Mouse (Mus musculus): ENCODE measurements around the gene Lysmd1. TPM values are rescaled to one million over a fixed set of nuclear protein-coding genes. Genes with fewer than 3 reads are reported as not detected.

The Lysmd1 gene
- total RNA-seq, 4 experiments from 2014 or later = 12.8 to 17.7 (median 15.5) TPM

- DNase-seq (ENCODE audit: low spot score in 2 of 2) = no peak
Observed at GRCm38 (mm10) chr3:95173256-95173949, 39.5 kb downstream of the Lysmd1 start.

GRCm38 (mm10) chr3:95174011-95174592, 40.2 kb downstream of the Lysmd1 start:
- peak in 1 of 2 experiments; percentile 70 for DNase-seq (ENCODE audit: low spot score in 2 of 2)

GRCm38 (mm10) chr3:95176500-95176899, 42.6 kb downstream of the Lysmd1 start:
- no peak for DNase-seq (ENCODE audit: low spot score in 2 of 2)

DNA sequence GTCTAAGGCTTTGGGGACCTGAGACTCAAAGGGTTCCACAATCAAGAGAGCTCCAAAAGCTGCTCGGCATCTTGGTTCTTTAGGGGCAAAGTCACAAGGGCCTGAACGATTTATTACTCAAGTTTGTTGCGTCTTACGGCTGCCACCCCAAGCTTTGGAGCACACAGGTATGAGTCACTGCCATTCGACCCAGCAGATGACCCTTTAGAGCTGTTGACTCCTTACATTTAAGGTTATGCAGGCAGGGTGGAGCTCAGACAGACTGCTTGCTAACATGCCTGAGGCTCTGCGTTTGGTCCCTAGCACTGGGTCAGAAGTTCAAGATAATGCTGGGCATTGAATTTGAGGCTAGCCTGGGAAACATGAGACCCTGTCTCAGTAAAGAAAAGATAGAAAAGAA, 43.7 kb downstream of the Lysmd1 start:
- no peak for DNase-seq (ENCODE audit: low spot score in 2 of 2)

GRCm38 (mm10) chr3:95178948-95179347, 45.1 kb downstream of the Lysmd1 start:
- DNase-seq (ENCODE audit: low spot score in 2 of 2) = no peak

DNA sequence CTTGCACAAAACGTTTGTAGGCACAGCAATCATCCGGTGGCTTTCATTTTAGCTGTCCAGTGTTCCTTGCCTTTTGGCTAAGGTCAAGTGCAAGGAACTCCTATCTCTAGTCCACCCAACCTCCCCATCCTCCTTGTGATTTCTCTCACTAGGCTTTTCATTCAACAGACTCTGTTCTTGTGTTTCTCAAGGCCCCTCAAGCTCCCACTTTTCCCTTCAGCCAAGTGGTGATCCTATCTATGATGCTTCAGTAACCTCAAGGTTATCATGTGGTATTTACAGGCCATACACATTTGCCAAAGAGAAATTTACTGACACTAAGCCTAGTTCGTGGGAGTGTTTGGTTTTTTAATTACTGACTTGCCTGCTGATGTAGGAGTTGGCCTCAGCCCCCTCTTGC, 46.0 kb downstream of the Lysmd1 start:
- no peak for DNase-seq (ENCODE audit: low spot score in 2 of 2)

GRCm38 (mm10) chr3:95181841-95182240, 48.0 kb downstream of the Lysmd1 start:
- no peak for DNase-seq (ENCODE audit: low spot score in 2 of 2)

GRCm38 (mm10) chr3:95184796-95185577, 51.1 kb downstream of the Lysmd1 start:
- DNase-seq (ENCODE audit: low spot score in 2 of 2) = no peak

DNA sequence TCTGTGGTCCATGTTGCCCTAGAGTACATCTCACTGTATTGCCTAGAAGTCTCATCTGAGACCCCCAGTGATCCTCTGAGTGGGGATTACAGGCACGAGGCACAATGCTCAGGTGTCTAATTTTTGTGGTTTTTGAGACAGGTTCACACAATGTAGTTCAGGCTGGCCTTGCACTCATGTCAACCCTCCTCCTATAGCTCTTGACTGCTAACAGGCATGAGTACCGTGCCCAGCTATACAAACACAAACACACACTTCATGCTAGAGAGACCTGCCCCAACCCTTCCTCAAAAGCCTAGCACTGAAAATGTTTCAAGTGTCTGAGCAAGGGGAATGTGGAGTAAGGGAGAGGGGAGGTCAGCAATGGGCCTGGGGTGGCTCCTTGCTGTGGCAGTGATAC, 52.2 kb downstream of the Lysmd1 start:
- DNase-seq (ENCODE audit: low spot score in 2 of 2) = no peak

- no peak for DNase-seq (ENCODE audit: low spot score in 2 of 2)
Observed at GRCm38 (mm10) chr3:95186888-95187287, 53.0 kb downstream of the Lysmd1 start.

Small RNA genes within 50 kb of the gene (microRNA-seq; reads per million reads assigned to microRNA genes)
- 0 reads per million in 2 experiments for gene Mir8099-1

Other genes starting within 250 kb of the Lysmd1 start
- 100 to 1,000 TPM; 239 to 284 (median 263) TPM for gene Psmb4, start 247.1 kb upstream of the Lysmd1 start, total RNA-seq (2022)
- gene Selenbp1, start 201.0 kb upstream of the Lysmd1 start, total RNA-seq (2022) = 10 to 100 TPM; 10.2 to 12.8 (median 11.4) TPM
- 10 to 100 TPM; 25.3 to 30.5 (median 27.1) TPM for gene Rfx5, start 180.0 kb upstream of the Lysmd1 start, total RNA-seq (2022)
- gene Pi4kb, start 159.4 kb upstream of the Lysmd1 start, total RNA-seq (2022) = 10 to 100 TPM; 54.8 to 65.9 (median 59.6) TPM
- gene Zfp687, start 118.6 kb upstream of the Lysmd1 start, total RNA-seq (2022) = 10 to 100 TPM; 33.2 to 36.0 (median 35.2) TPM
- gene Psmd4, start 91.5 kb upstream of the Lysmd1 start, total RNA-seq (2022) = 100 to 1,000 TPM; 153 to 167 (median 156) TPM
- gene Pip5k1a, start 27.2 kb upstream of the Lysmd1 start, total RNA-seq (2022) = 10 to 100 TPM; 49.9 to 53.7 (median 51.0) TPM
- gene Vps72, start 23.1 kb upstream of the Lysmd1 start, total RNA-seq (2022) = 10 to 100 TPM; 42.8 to 48.3 (median 43.1) TPM
- gene Tmod4, start 9.6 kb upstream of the Lysmd1 start, total RNA-seq (2022) = under 1 TPM in 2 of 4 experiments, not detected in 2; 0.51 to 0.62 TPM
- 10 to 100 TPM; 49.3 to 55.8 (median 50.5) TPM for gene Scnm1, start 77 bp upstream of the Lysmd1 start, total RNA-seq (2022)
- gene Tnfaip8l2, start 8.3 kb downstream of the Lysmd1 start, total RNA-seq (2022) = 1 to 10 TPM; 2.3 to 6.7 (median 4.3) TPM
- gene Sema6c, start 26.4 kb downstream of the Lysmd1 start, total RNA-seq (2022) = 10 to 100 TPM; 22.8 to 27.3 (median 24.9) TPM
- 10 to 100 TPM; 10.4 to 12.5 (median 12.1) TPM for gene Gabpb2, start 83.8 kb downstream of the Lysmd1 start, total RNA-seq (2022)
- 10 to 100 TPM; 63.5 to 76.2 (median 69.3) TPM for gene Cdc42se1, start 94.6 kb downstream of the Lysmd1 start, total RNA-seq (2022)
- gene Mllt11, start 98.1 kb downstream of the Lysmd1 start, total RNA-seq (2022) = 100 to 1,000 TPM; 280 to 293 (median 288) TPM
- under 1 TPM; 0.24 to 0.67 (median 0.41) TPM for gene Gm128, start 107.5 kb downstream of the Lysmd1 start, total RNA-seq (2022)
- gene Bnipl, start 117.1 kb downstream of the Lysmd1 start, total RNA-seq (2022) = under 1 TPM in 3 of 4 experiments, not detected in 1; 0.37 to 0.72 (median 0.67) TPM
- gene Mindy1, start 147.3 kb downstream of the Lysmd1 start, total RNA-seq (2022) = 10 to 100 TPM; 20.7 to 24.3 (median 22.4) TPM
- 10 to 100 TPM; 24.0 to 27.2 (median 25.2) TPM for gene Prune1, start 148.0 kb downstream of the Lysmd1 start, total RNA-seq (2022)
- 1 to 10 TPM in 2 of 4 experiments, under 1 TPM in 2; 0.33 to 1.6 (median 0.93) TPM for gene Anxa9, start 173.1 kb downstream of the Lysmd1 start, total RNA-seq (2022)
- gene Cers2, start 180.7 kb downstream of the Lysmd1 start, total RNA-seq (2022) = 10 to 100 TPM; 51.9 to 63.7 (median 56.1) TPM
- 10 to 100 TPM; 31.6 to 36.9 (median 34.8) TPM for gene Setdb1, start 223.1 kb downstream of the Lysmd1 start, total RNA-seq (2022)

Data from left cerebral cortex, adult 8-10 months (tissue).